Mouse (Mus musculus) intestine, embryonic 15.5 days (tissue): Measurements from ENCODE around the gene R3hdml. TPM values are rescaled to one million over a fixed set of nuclear protein-coding genes. Genes with fewer than 3 reads are reported as not detected.
"Not testable (repeated sequence)": the region's sequence is repeated elsewhere in the genome, so short reads cannot be mapped to it uniquely, and the experiment has no call there.

ENCODE experiments used
- ATAC-seq: fragments of 200-750 bp; cut with Nextera tagmentation; 2 replicates; pipeline ENCODE4 v1.8.0; 2017; ENCODE audit warnings: moderate TSS enrichment, moderate library complexity
- H3K27ac ChIP-seq: fragments of 300-500 bp; sonication (generic); 2 replicates; pipeline ENCODE4 v1.5.1; 2015; ENCODE audit warnings: mild to moderate bottlenecking, inconsistent platforms
- H3K27me3 ChIP-seq: fragments of 300-500 bp; sonication (generic); replicated peaks from 2 replicates; pipeline ENCODE4 v1.6.1; 2015; ENCODE audit warnings: inconsistent platforms
- H3K36me3 ChIP-seq: fragments of 300-500 bp; sonication (generic); 2 replicates; pipeline ENCODE4 v1.6.1; 2015; ENCODE audit warnings: inconsistent platforms
- H3K4me1 ChIP-seq: fragments of 300-500 bp; sonication (generic); replicated peaks from 2 replicates; pipeline ENCODE4 v1.6.1; 2015; ENCODE audit warnings: inconsistent platforms
- H3K4me2 ChIP-seq: fragments of 300-500 bp; sonication (generic); replicated peaks from 2 replicates; pipeline ENCODE4 v1.6.1; 2015; ENCODE audit warnings: mild to moderate bottlenecking, inconsistent platforms
- H3K4me3 ChIP-seq: fragments of 300-500 bp; sonication (generic); replicated peaks from 2 replicates; pipeline ENCODE4 v1.5.1; 2015; ENCODE audit warnings: inconsistent platforms
- H3K9ac ChIP-seq: fragments of 300-500 bp; sonication (generic); 2 replicates; pipeline ENCODE4 v1.6.1; 2015; ENCODE audit warnings: inconsistent platforms
- H3K9me3 ChIP-seq: fragments of 300-500 bp; sonication (generic); 2 replicates; pipeline ENCODE4 v1.6.1; 2016; ENCODE audit warnings: inconsistent platforms
- WGBS: fragments of 180-500 bp; shearing (Covaris S2); methylation state at CpG from one replicate; pipeline ENCODE4 v1.1.7; 2015; 5-methylcytosine and 5-hydroxymethylcytosine counted together
- polyA plus RNA-seq: library from polyadenylated mRNA; unstranded; fragments of >200 nt; fragmentation: Nextera tagmentation; extraction: Ambion mirVana; gene quantifications from 2 replicates; pipeline ENCODE4 v1.2.1, GENCODE M21; 2015

Gene R3hdml
- polyA plus RNA-seq, result 0.35 and 0.39 TPM in 2 replicates

- H3K27me3 ChIP-seq, result no peaks in the 10 kb centered on the region
- no peak within 1 kb of the TSS; the same call in 1 of the 2 replicates for H3K9ac ChIP-seq
- no peaks in the 10 kb centered on the region for H3K9me3 ChIP-seq
- 80% methylated on average over 5 of the region's 5 CpGs for WGBS
- no peaks in the 10 kb centered on the region for H3K36me3 ChIP-seq
- peaks cover 8% of the 10 kb centered on the region; the same call in 1 of the 2 replicates for H3K4me1 ChIP-seq
- no peak within 1 kb of the TSS for H3K4me3 ChIP-seq
- H3K4me2 ChIP-seq, result no peak within 1 kb of the TSS
- H3K27ac ChIP-seq, result no peak within 1 kb of the TSS
- no peak for ATAC-seq
These were observed at the start of gene R3hdml for GRCm38 (mm10) chr2:163492018-163492417. Gene R3hdml, plus strand, starts transcription at chr2:163492318.

GRCm38 (mm10) chr2:163443543-163443942 is 48.6 kb upstream of the R3hdml start:
- Histone ChIP-seq H3K36me3 (no peaks in the 10 kb centered on the region), H3K4me1 (peaks cover 6% of the 10 kb centered on the region; the same call in 1 of the 2 replicates), H3K27me3 (peaks cover 13% of the 10 kb centered on the region), H3K9ac (no peak overlapping the region), H3K9me3 (no peaks in the 10 kb centered on the region), H3K4me2 (no peak overlapping the region), H3K4me3 (no peak overlapping the region), H3K27ac (no peak overlapping the region)
- 57% methylated on average over 6 of the region's 6 CpGs for WGBS
- no peak for ATAC-seq

- H3K9ac ChIP-seq, result no peak overlapping the region
- WGBS, result 57% methylated on average over 7 of the region's 7 CpGs
- no peaks in the 10 kb centered on the region for H3K9me3 ChIP-seq
- H3K4me2 ChIP-seq, result no peak overlapping the region
- ATAC-seq, result no peak
- peaks cover 8% of the 10 kb centered on the region for H3K27me3 ChIP-seq
- no peak overlapping the region for H3K27ac ChIP-seq
- H3K4me3 ChIP-seq, result no peak overlapping the region
- peaks cover 1% of the 10 kb centered on the region; the same call in 1 of the 2 replicates for H3K4me1 ChIP-seq
- H3K36me3 ChIP-seq, result no peaks in the 10 kb centered on the region
These were observed 48.1 kb upstream of the R3hdml start for GRCm38 (mm10) chr2:163444017-163444416.

GRCm38 (mm10) chr2:163447375-163447774 is 44.7 kb upstream of the R3hdml start:
- 73% methylated on average over 12 of the region's 12 CpGs for whole genome bisulfite sequencing
- Histone ChIP-seq H3K9ac (no peak overlapping the region), H3K4me2 (no peak overlapping the region), H3K36me3 (no peaks in the 10 kb centered on the region), H3K27ac (no peak overlapping the region), H3K4me3 (no peak overlapping the region), H3K27me3 (no peaks in the 10 kb centered on the region), H3K4me1 (no peaks in the 10 kb centered on the region), H3K9me3 (no peaks in the 10 kb centered on the region)
- ATAC-seq, result no peak

GRCm38 (mm10) chr2:163449276-163449675 is 42.8 kb upstream of the R3hdml start:
- ATAC-seq, result no peak
- 60% methylated on average over 3 of the region's 3 CpGs for WGBS

GRCm38 (mm10) chr2:163450668-163451295 is 41.3 kb upstream of the R3hdml start:
- Histone ChIP-seq H3K9me3 (no peaks in the 10 kb centered on the region), H3K36me3 (no peaks in the 10 kb centered on the region), H3K4me3 (no peak overlapping the region), H3K27ac (no peak overlapping the region), H3K4me1 (no peaks in the 10 kb centered on the region), H3K27me3 (no peaks in the 10 kb centered on the region), H3K9ac (no peak overlapping the region), H3K4me2 (no peak overlapping the region)
- ATAC-seq, result no peak
- 59% methylated on average over 6 of the region's 6 CpGs for WGBS

More at GRCm38 (mm10) chr2:163449276-163449675, 42.8 kb upstream of the R3hdml start:
- H3K9ac ChIP-seq, result no peak overlapping the region
- no peaks in the 10 kb centered on the region for H3K9me3 ChIP-seq
- H3K4me3 ChIP-seq, result no peak overlapping the region
- H3K36me3 ChIP-seq, result no peaks in the 10 kb centered on the region
- H3K4me2 ChIP-seq, result no peak overlapping the region
- no peak overlapping the region for H3K27ac ChIP-seq
- H3K4me1 ChIP-seq, result no peaks in the 10 kb centered on the region
- H3K27me3 ChIP-seq, result no peaks in the 10 kb centered on the region

GRCm38 (mm10) chr2:163452738-163453137 is 39.4 kb upstream of the R3hdml start:
- no peak for ATAC-seq
- H3K27me3 ChIP-seq, result no peaks in the 10 kb centered on the region
- H3K9ac ChIP-seq, result no peak overlapping the region
- H3K9me3 ChIP-seq, result no peaks in the 10 kb centered on the region
- H3K27ac ChIP-seq, result no peak overlapping the region
- no peaks in the 10 kb centered on the region for H3K4me1 ChIP-seq
- 85% methylated on average over 6 of the region's 6 CpGs for WGBS
- no peak overlapping the region for H3K4me3 ChIP-seq
- H3K36me3 ChIP-seq, result no peaks in the 10 kb centered on the region
- H3K4me2 ChIP-seq, result no peak overlapping the region

GRCm38 (mm10) chr2:163453378-163453777 is 38.7 kb upstream of the R3hdml start:
- Histone ChIP-seq H3K4me2 (no peak overlapping the region), H3K27me3 (peaks cover 6% of the 10 kb centered on the region), H3K4me3 (no peak overlapping the region), H3K9me3 (no peaks in the 10 kb centered on the region), H3K9ac (no peak overlapping the region), H3K4me1 (no peaks in the 10 kb centered on the region), H3K27ac (no peak overlapping the region), H3K36me3 (no peaks in the 10 kb centered on the region)
- WGBS, result 86% methylated on average over 13 of the region's 13 CpGs
- no peak for ATAC-seq

- peak; percentile 75 for ATAC-seq
- Histone ChIP-seq H3K27ac (no peak overlapping the region), H3K9ac (no peak overlapping the region), H3K36me3 (no peaks in the 10 kb centered on the region), H3K4me2 (no peak overlapping the region), H3K4me1 (no peaks in the 10 kb centered on the region), H3K9me3 (no peaks in the 10 kb centered on the region), H3K27me3 (peaks cover 20% of the 10 kb centered on the region), H3K4me3 (no peak overlapping the region)
- 44% methylated on average over 27 of the region's 27 CpGs for WGBS
These were observed 33.4 kb upstream of the R3hdml start for GRCm38 (mm10) chr2:163458539-163459265.

- ATAC-seq, result no peak
- WGBS, result 38% methylated on average over 10 of the region's 10 CpGs
These were observed 32.7 kb upstream of the R3hdml start for GRCm38 (mm10) chr2:163459380-163459779.

GRCm38 (mm10) chr2:163460622-163461021 is 31.5 kb upstream of the R3hdml start:
- no peaks in the 10 kb centered on the region for H3K9me3 ChIP-seq
- H3K9ac ChIP-seq, result no peak overlapping the region
- H3K27ac ChIP-seq, result no peak overlapping the region
- no peaks in the 10 kb centered on the region for H3K4me1 ChIP-seq
- WGBS, result 89% methylated on average over 8 of the region's 8 CpGs
- H3K4me2 ChIP-seq, result no peak overlapping the region
- no peaks in the 10 kb centered on the region for H3K36me3 ChIP-seq
- no peak for ATAC-seq
- H3K4me3 ChIP-seq, result no peak overlapping the region
- peaks cover 20% of the 10 kb centered on the region for H3K27me3 ChIP-seq

More at GRCm38 (mm10) chr2:163459380-163459779, 32.7 kb upstream of the R3hdml start:
- Histone ChIP-seq H3K9me3 (no peaks in the 10 kb centered on the region), H3K36me3 (no peaks in the 10 kb centered on the region), H3K27me3 (peaks cover 20% of the 10 kb centered on the region), H3K27ac (no peak overlapping the region), H3K4me1 (no peaks in the 10 kb centered on the region), H3K4me3 (no peak overlapping the region), H3K4me2 (no peak overlapping the region), H3K9ac (no peak overlapping the region)

GRCm38 (mm10) chr2:163461307-163461706 is 30.8 kb upstream of the R3hdml start:
- WGBS, result 96% methylated on average over 9 of the region's 9 CpGs
- ATAC-seq, H3K4me2 ChIP-seq, H3K36me3 ChIP-seq, H3K27ac ChIP-seq, H3K4me1 ChIP-seq, H3K9ac ChIP-seq, H3K9me3 ChIP-seq, H3K4me3 ChIP-seq: not testable (repeated sequence)
- H3K27me3 ChIP-seq, result peaks cover 20% of the 10 kb centered on the region
